Mouse (Mus musculus): ENCODE measurements around the gene 2810021J22Rik.
"Not testable (repeated sequence)": the region's sequence is repeated elsewhere in the genome, so short reads cannot be mapped to it uniquely, and the experiment has no call there.

2810021J22Rik gene

GRCm38 (mm10) chr11:58867039-58867953 lies at the start of gene 2810021J22Rik:
Gene 2810021J22Rik, plus strand, starts transcription at chr11:58867216.
- peak; percentile 85 for DNase-seq (ENCODE audit: extremely low spot score, low spot score)

GRCm38 (mm10) chr11:58828937-58829336 lies 38.1 kb upstream of the 2810021J22Rik start, which contains the start of gene Olfr312:
Gene Olfr312, plus strand, starts transcription at chr11:58829237.
- not testable (repeated sequence) for DNase-seq (ENCODE audit: extremely low spot score, low spot score)

- DNase-seq (ENCODE audit: extremely low spot score, low spot score) = no peak
Observed at GRCm38 (mm10) chr11:58829764-58830163, 37.3 kb upstream of the 2810021J22Rik start.

GRCm38 (mm10) chr11:58832541-58832940 lies 34.5 kb upstream of the 2810021J22Rik start:
- DNase-seq (ENCODE audit: extremely low spot score, low spot score) = not testable (repeated sequence)

- not testable (repeated sequence) for DNase-seq (ENCODE audit: extremely low spot score, low spot score)
Observed at GRCm38 (mm10) chr11:58838951-58839350, 28.1 kb upstream of the 2810021J22Rik start, which contains the start of gene Olfr311. Gene Olfr311, plus strand, starts transcription at chr11:58839251.

GRCm38 (mm10) chr11:58846919-58847461 lies 20.0 kb upstream of the 2810021J22Rik start, which contains the start of gene Gm12258:
Gene Gm12258, plus strand, starts transcription at chr11:58847158.
- peak; percentile 82 for DNase-seq (ENCODE audit: extremely low spot score, low spot score)

- DNase-seq (ENCODE audit: extremely low spot score, low spot score) = no peak
Observed at GRCm38 (mm10) chr11:58847636-58848035, 19.4 kb upstream of the 2810021J22Rik start.

GRCm38 (mm10) chr11:58849731-58850130 lies 17.3 kb upstream of the 2810021J22Rik start:
- no peak for DNase-seq (ENCODE audit: extremely low spot score, low spot score)

GRCm38 (mm10) chr11:58860744-58861143 lies 6.3 kb upstream of the 2810021J22Rik start:
- DNase-seq (ENCODE audit: extremely low spot score, low spot score) = no peak

- DNase-seq (ENCODE audit: extremely low spot score, low spot score) = no peak
Observed at GRCm38 (mm10) chr11:58867954-58868330, 926 bp downstream of the 2810021J22Rik start.

- DNase-seq (ENCODE audit: extremely low spot score, low spot score) = no peak
Observed at GRCm38 (mm10) chr11:58870961-58871360, 3.9 kb downstream of the 2810021J22Rik start.

GRCm38 (mm10) chr11:58883756-58884155 lies 16.7 kb downstream of the 2810021J22Rik start:
- no peak for DNase-seq (ENCODE audit: extremely low spot score, low spot score)

GRCm38 (mm10) chr11:58890511-58890910 lies 23.5 kb downstream of the 2810021J22Rik start:
- no peak for DNase-seq (ENCODE audit: extremely low spot score, low spot score)

GRCm38 (mm10) chr11:58894456-58894855 lies 27.4 kb downstream of the 2810021J22Rik start:
- no peak for DNase-seq (ENCODE audit: extremely low spot score, low spot score)

GRCm38 (mm10) chr11:58897485-58897884 lies 30.5 kb downstream of the 2810021J22Rik start:
- DNase-seq (ENCODE audit: extremely low spot score, low spot score) = no peak

GRCm38 (mm10) chr11:58901080-58901479 lies 34.1 kb downstream of the 2810021J22Rik start:
- DNase-seq (ENCODE audit: extremely low spot score, low spot score) = no peak

- peak; percentile 94 for DNase-seq (ENCODE audit: extremely low spot score, low spot score)
Observed at GRCm38 (mm10) chr11:58903511-58904409, 36.7 kb downstream of the 2810021J22Rik start, which contains the start of gene Zfp39. Gene Zfp39, minus strand, starts transcription at chr11:58904225.

- no peak for DNase-seq (ENCODE audit: extremely low spot score, low spot score)
Observed at GRCm38 (mm10) chr11:58904410-58904718, 37.3 kb downstream of the 2810021J22Rik start.

- no peak for DNase-seq (ENCODE audit: extremely low spot score, low spot score)
Observed at GRCm38 (mm10) chr11:58904838-58905237, 37.8 kb downstream of the 2810021J22Rik start.

- DNase-seq (ENCODE audit: extremely low spot score, low spot score) = no peak
Observed at GRCm38 (mm10) chr11:58913776-58914175, 46.8 kb downstream of the 2810021J22Rik start.

GRCm38 (mm10) chr11:58914461-58915028 lies 47.5 kb downstream of the 2810021J22Rik start:
- peak; percentile 54 for DNase-seq (ENCODE audit: extremely low spot score, low spot score)
